Mouse (Mus musculus) lung, embryonic 14.5 days (tissue): ENCODE results near the gene Dydc1. TPM values are rescaled to one million over a fixed set of nuclear protein-coding genes. Genes with fewer than 3 reads are reported as not detected.

Experiments
- ATAC-seq: fragments of 200-750 bp; cut with Nextera tagmentation; 2 replicates; pipeline ENCODE4 v1.8.0; 2017; ENCODE audit warnings: mild to moderate bottlenecking, moderate TSS enrichment, moderate library complexity; ENCODE audit not compliant: insufficient read depth
- DNase-seq: peaks from one replicate; pipeline ENCODE4 v3.0.0-alpha.2; 2015
- H3K27ac ChIP-seq: fragments of 300-500 bp; sonication (generic); 2 replicates; pipeline ENCODE4 v1.5.1; 2014; ENCODE audit warnings: low read depth, mild to moderate bottlenecking, moderate library complexity
- H3K27me3 ChIP-seq: fragments of 300-500 bp; sonication (generic); 2 replicates; pipeline ENCODE4 v1.6.1; 2014; ENCODE audit warnings: low read length, control low read depth; ENCODE audit not compliant: insufficient read depth
- H3K36me3 ChIP-seq: fragments of 300-500 bp; sonication (generic); 2 replicates; pipeline ENCODE4 v1.6.1; 2014; ENCODE audit warnings: control low read depth; ENCODE audit not compliant: insufficient read depth
- H3K4me1 ChIP-seq: fragments of 300-500 bp; sonication (generic); 2 replicates; pipeline ENCODE4 v1.6.1; 2014; ENCODE audit warnings: antibody characterized with exemption, control low read depth; ENCODE audit not compliant: insufficient read depth
- H3K4me2 ChIP-seq: fragments of 300-500 bp; sonication (generic); 2 replicates; pipeline ENCODE4 v1.6.1; 2014; ENCODE audit warnings: mild to moderate bottlenecking
- H3K4me3 ChIP-seq: fragments of 300-500 bp; sonication (generic); 2 replicates; pipeline ENCODE4 v1.5.1; 2014; ENCODE audit warnings: low read depth, low read length
- H3K9ac ChIP-seq: fragments of 300-500 bp; sonication (generic); 2 replicates; pipeline ENCODE4 v1.6.1; 2014
- H3K9me3 ChIP-seq: fragments of 300-500 bp; sonication (generic); 2 replicates; pipeline ENCODE4 v1.6.1; 2016; ENCODE audit warnings: low read depth, low read length, control low read depth
- CTCF ChIP-seq: IDR thresholded peaks from 2 replicates; pipeline ENCODE4 v1.5.1; 2016; ENCODE audit warnings: antibody characterized with exemption, low read depth
- WGBS: fragments of 180-500 bp; shearing (Covaris S2); extraction: QIAGEN DNeasy Blood & Tissue Kit; methylation state at CpG from one replicate; pipeline ENCODE4 v1.1.7; 2014; 5-methylcytosine and 5-hydroxymethylcytosine counted together
- polyA plus RNA-seq: library from polyadenylated mRNA; unstranded; fragments of >200 nt; fragmentation: Nextera tagmentation; extraction: Ambion mirVana; gene quantifications from 2 replicates; pipeline ENCODE4 v1.2.1, GENCODE M21; 2014

Gene Dydc1
- polyA plus RNA-seq, 1 experiment from 2014 or later: not detected

- no peaks in the 10 kb centered on the region for H3K4me1 ChIP-seq
- DNase-seq (no peak), ATAC-seq (no peak)
- H3K9ac ChIP-seq: no peak within 1 kb of the TSS
- no peak within 1 kb of the TSS for H3K27ac ChIP-seq
- no peak within 1 kb of the TSS for H3K4me2 ChIP-seq
- TF ChIP-seq CTCF: no peak
- no peaks in the 10 kb centered on the region for H3K27me3 ChIP-seq
- H3K36me3 ChIP-seq: no peaks in the 10 kb centered on the region
- no peak within 1 kb of the TSS for H3K4me3 ChIP-seq
- no peaks in the 10 kb centered on the region for H3K9me3 ChIP-seq
These were observed 3.6 kb upstream of the Dydc1 start, which contains the start of gene Dydc2 for GRCm38 (mm10) chr14:41069108-41069507. TSS of gene Dydc2 (minus strand) at chr14:41069208.

- Histone ChIP-seq H3K9me3 (no peaks in the 10 kb centered on the region), H3K4me2 (no peak overlapping the region), H3K36me3 (no peaks in the 10 kb centered on the region), H3K4me1 (no peaks in the 10 kb centered on the region), H3K27ac (no peak overlapping the region), H3K4me3 (no peak overlapping the region), H3K27me3 (no peaks in the 10 kb centered on the region), H3K9ac (no peak overlapping the region)
- no peak for TF ChIP-seq CTCF
- no peak for ATAC-seq
- DNase-seq: no peak
- 71% methylated on average over 3 of the region's 3 CpGs for WGBS
These were observed 2.4 kb upstream of the Dydc1 start for GRCm38 (mm10) chr14:41070343-41070742.

GRCm38 (mm10) chr14:41072944-41073275 is 199 bp downstream of the Dydc1 start:
- no peak for ATAC-seq
- H3K9ac ChIP-seq: peak overlapping the region; percentile 9; the same call in 1 of the 2 replicates

GRCm38 (mm10) chr14:41082408-41082807 is 9.7 kb downstream of the Dydc1 start:
- H3K4me2 ChIP-seq: no peak overlapping the region
- H3K36me3 ChIP-seq: no peaks in the 10 kb centered on the region
- H3K4me3 ChIP-seq: no peak overlapping the region
- no peaks in the 10 kb centered on the region for H3K27me3 ChIP-seq
- ATAC-seq (no peak), DNase-seq (no peak)
- WGBS: 92% methylated on average over 2 of the region's 2 CpGs
- H3K4me1 ChIP-seq: no peaks in the 10 kb centered on the region
- H3K9me3 ChIP-seq: no peaks in the 10 kb centered on the region
- H3K9ac ChIP-seq: no peak overlapping the region
- TF ChIP-seq CTCF: no peak
- no peak overlapping the region for H3K27ac ChIP-seq

More at GRCm38 (mm10) chr14:41072944-41073275, 199 bp downstream of the Dydc1 start:
- Histone ChIP-seq H3K9me3 (no peaks in the 10 kb centered on the region), H3K36me3 (no peaks in the 10 kb centered on the region), H3K4me3 (peak overlapping the region; percentile 35), H3K27ac (no peak overlapping the region), H3K4me2 (peak overlapping the region; percentile 62), H3K4me1 (no peaks in the 10 kb centered on the region), H3K27me3 (no peaks in the 10 kb centered on the region)
- TF ChIP-seq CTCF: no peak
- WGBS: 1% methylated on average over 8 of the region's 8 CpGs
- no peak for DNase-seq

- TF ChIP-seq CTCF: peak; percentile 45
- WGBS: 86% methylated on average over 1 of the region's 1 CpGs
These were observed 14.8 kb downstream of the Dydc1 start for GRCm38 (mm10) chr14:41087509-41087908.

GRCm38 (mm10) chr14:41090777-41091176 is 18.1 kb downstream of the Dydc1 start:
- Histone ChIP-seq H3K4me1 (no peaks in the 10 kb centered on the region), H3K4me3 (no peak overlapping the region), H3K9me3 (no peaks in the 10 kb centered on the region), H3K4me2 (no peak overlapping the region), H3K27me3 (no peaks in the 10 kb centered on the region), H3K9ac (no peak overlapping the region), H3K27ac (no peak overlapping the region), H3K36me3 (no peaks in the 10 kb centered on the region)
- no peak for ATAC-seq
- WGBS: 49% methylated on average over 8 of the region's 8 CpGs
- peak; percentile 48 for DNase-seq
- peak; percentile 70 for TF ChIP-seq CTCF

More at GRCm38 (mm10) chr14:41087509-41087908, 14.8 kb downstream of the Dydc1 start:
- H3K4me1 ChIP-seq: no peaks in the 10 kb centered on the region
- H3K9me3 ChIP-seq: no peaks in the 10 kb centered on the region
- no peak overlapping the region for H3K27ac ChIP-seq
- H3K27me3 ChIP-seq: no peaks in the 10 kb centered on the region
- DNase-seq: peak; percentile 40
- no peaks in the 10 kb centered on the region for H3K36me3 ChIP-seq
- no peak for ATAC-seq
- no peak overlapping the region for H3K9ac ChIP-seq
- H3K4me3 ChIP-seq: no peak overlapping the region
- no peak overlapping the region for H3K4me2 ChIP-seq

- no peaks in the 10 kb centered on the region for H3K36me3 ChIP-seq
- peak; percentile 35 for DNase-seq
- peak; percentile 75 for TF ChIP-seq CTCF
- no peak overlapping the region for H3K27ac ChIP-seq
- 49% methylated on average over 1 of the region's 1 CpGs for WGBS
- no peak overlapping the region for H3K4me3 ChIP-seq
- no peak overlapping the region for H3K4me2 ChIP-seq
- no peaks in the 10 kb centered on the region for H3K9me3 ChIP-seq
- no peak overlapping the region for H3K9ac ChIP-seq
- ATAC-seq: no peak
- H3K27me3 ChIP-seq: no peaks in the 10 kb centered on the region
- H3K4me1 ChIP-seq: no peaks in the 10 kb centered on the region
These were observed 21.4 kb downstream of the Dydc1 start for GRCm38 (mm10) chr14:41094114-41094513.

GRCm38 (mm10) chr14:41096296-41096860 is 23.7 kb downstream of the Dydc1 start:
- 89% methylated on average over 3 of the region's 3 CpGs for WGBS
- H3K4me3 ChIP-seq: no peak overlapping the region
- no peaks in the 10 kb centered on the region for H3K9me3 ChIP-seq
- no peak for TF ChIP-seq CTCF
- no peaks in the 10 kb centered on the region for H3K36me3 ChIP-seq
- no peak overlapping the region for H3K9ac ChIP-seq
- H3K27me3 ChIP-seq: no peaks in the 10 kb centered on the region
- no peak for DNase-seq
- no peak overlapping the region for H3K4me2 ChIP-seq
- no peaks in the 10 kb centered on the region for H3K4me1 ChIP-seq
- H3K27ac ChIP-seq: no peak overlapping the region
- ATAC-seq: no peak
